Comparison of ENCODE assay signal across 7 mouse cellular contexts in genomic region chr10:80623457-80624191, GRCm38 (mm10). TPM values are rescaled to one million over a fixed set of nuclear protein-coding genes. Genes with fewer than 3 reads are reported as not detected.
DNase-seq lines count a peak whose midpoint lies in the region; ATAC-seq and TF ChIP-seq lines count a peak whose summit lies in the region.

No protein-coding gene starts in this region.

- H3K4me2 ChIP-seq in forebrain, embryonic 11.5 days (ENCODE audit: low read depth, low read length, severe bottlenecking), result peak overlapping the region; percentile 64

- peak overlapping the region; percentile 89 for H3K9ac ChIP-seq in forebrain, embryonic 11.5 days (ENCODE audit: low read length)

- no peaks in the 10 kb centered on the region for H3K9me3 ChIP-seq in G1E (replicated peaks)
- H3K9me3 ChIP-seq in forebrain, embryonic 11.5 days (ENCODE audit: control insufficient read depth, low read length), result no peaks in the 10 kb centered on the region

- peak overlapping the region; percentile 37 for H3K27ac ChIP-seq in forebrain, embryonic 11.5 days (ENCODE audit: low read depth, low read length)

- TF ChIP-seq CTCF in G1E (IDR thresholded peaks at IDR 0.05; ENCODE audit: low read depth, low read length), result no peak

- WGBS in forebrain, embryonic 11.5 days, result 17% methylated on average over 15 of the region's 15 CpGs

- peak overlapping the region; percentile 94 for H3K4me3 ChIP-seq in G1E (ENCODE audit: low read depth, low read length)
- peak overlapping the region; percentile 84 for H3K4me3 ChIP-seq in forebrain, embryonic 11.5 days (ENCODE audit: low read depth, low read length)

- H3K36me3 ChIP-seq in G1E (replicated peaks), result peaks cover 60% of the 10 kb centered on the region
- no peaks in the 10 kb centered on the region for H3K36me3 ChIP-seq in forebrain, embryonic 11.5 days (ENCODE audit: control insufficient read depth, insufficient read depth, low read length)

- peaks cover 72% of the 10 kb centered on the region for H3K4me1 ChIP-seq in G1E (ENCODE audit: insufficient read depth, low read depth, low read length)
- H3K4me1 ChIP-seq in forebrain, embryonic 11.5 days (replicated peaks; ENCODE audit: control insufficient read depth, insufficient read depth, low read length), result peaks cover 19% of the 10 kb centered on the region; the same call in 1 of the 2 replicates

- peak; percentile 53 for DNase-seq in G1E (ENCODE audit: low spot score)
- DNase-seq in adrenal gland, postnatal 14 days, result peak; percentile 83
- DNase-seq in forebrain, embryonic 11.5 days (ENCODE audit: low spot score), result peak; percentile 73
- DNase-seq in layer of hippocampus, postnatal 10 days (ENCODE audit: low spot score in 2 of 2), result peak; percentile 47 to 50
- peak; percentile 52 to 66 for DNase-seq in spleen, postnatal 14 days (ENCODE audit: low spot score in 2 of 2)

- no peak for ATAC-seq in G1E (ENCODE audit: extremely low read depth, insufficient number of reproducible peaks, low FRiP score, poor library complexity, severe bottlenecking)
- ATAC-seq in forebrain, embryonic 11.5 days (replicated peaks; ENCODE audit: low FRiP score), result no peak
- ATAC-seq in hematopoietic stem cell, adult 5-6 weeks (replicated peaks in 1 of 2; ENCODE audit: insufficient read depth in 1 of 2, low FRiP score in 2 of 2, low TSS enrichment in 1 of 2, low read depth in 1 of 2, poor library complexity in 2 of 2, severe bottlenecking in 2 of 2), result peak; percentile 33 to 51
- ATAC-seq in megakaryocyte progenitor cell, adult 5-6 weeks (replicated peaks; ENCODE audit: poor library complexity), result peak; percentile 21

- no peaks in the 10 kb centered on the region for H3K27me3 ChIP-seq in G1E (ENCODE audit: insufficient read depth, low read length)
- no peaks in the 10 kb centered on the region for H3K27me3 ChIP-seq in forebrain, embryonic 11.5 days (ENCODE audit: control insufficient read depth, insufficient read depth, low read length)

RNA-seq across cellular contexts. Expression of gene Csnk1g2, which starts 1.0 kb away (rescaled TPM):
- total RNA-seq in G1E (2014; fragmentation: Nextera tagmentation) (91.3 and 110 TPM in 2 replicates), G1E (2017) (189 and 193 TPM in 2 replicates)
- polyA plus RNA-seq in G1E (2012), result 470 and 513 TPM in 2 replicates
- 105 and 108 TPM in 2 replicates for total RNA-seq in adrenal gland, postnatal 14 days (2021)
- 134 TPM in 2 replicates for polyA plus RNA-seq in forebrain, embryonic 11.5 days (2014; fragmentation: Nextera tagmentation; extraction: Ambion mirVana)
- total RNA-seq in hematopoietic stem cell, adult 5-6 weeks (2017), result 184 and 239 TPM in 2 replicates
- 100 to 1,000 TPM; 146 to 157 TPM for total RNA-seq in layer of hippocampus, postnatal 10 days (2021)
- 39.1 and 43.1 TPM in 2 replicates for total RNA-seq in megakaryocyte progenitor cell, adult 5-6 weeks (2015)
- 127 and 171 TPM in 2 replicates for total RNA-seq in megakaryocyte progenitor cell, adult 5-6 weeks (2017)

RNA-seq across cellular contexts. Expression of gene Gm49322, which starts 17.8 kb away (rescaled TPM):
- total RNA-seq in G1E (2014; fragmentation: Nextera tagmentation) (1.1 and 2.2 TPM in 2 replicates), G1E (2017) (0.82 and 1.2 TPM in 2 replicates)
- polyA plus RNA-seq in G1E (2012), result 2.4 and 2.8 TPM in 2 replicates
- 1.6 and 2.5 TPM in 2 replicates for total RNA-seq in adrenal gland, postnatal 14 days (2021)
- polyA plus RNA-seq in forebrain, embryonic 11.5 days (2014; fragmentation: Nextera tagmentation; extraction: Ambion mirVana), result 3.6 and 4.7 TPM in 2 replicates
- total RNA-seq in hematopoietic stem cell, adult 5-6 weeks (2017), result 0.31 and 0.60 TPM in 2 replicates
- 1 to 10 TPM; 2.6 to 3.0 TPM for total RNA-seq in layer of hippocampus, postnatal 10 days (2021)
- 0.17 and 0.57 TPM in 2 replicates for total RNA-seq in megakaryocyte progenitor cell, adult 5-6 weeks (2015)
- total RNA-seq in megakaryocyte progenitor cell, adult 5-6 weeks (2017), result 0.61 TPM in 1 of 2 replicates, not detected in the other

RNA-seq across cellular contexts. Expression of gene Adat3, which starts 20.9 kb away (rescaled TPM):
- total RNA-seq in G1E (2014; fragmentation: Nextera tagmentation), result not detected in 2 replicates
- 1.2 and 1.6 TPM in 2 replicates for total RNA-seq in G1E (2017)
- 19.4 and 23.5 TPM in 2 replicates for polyA plus RNA-seq in G1E (2012)
- 3.1 and 4.9 TPM in 2 replicates for total RNA-seq in adrenal gland, postnatal 14 days (2021)
- 7.6 and 9.5 TPM in 2 replicates for polyA plus RNA-seq in forebrain, embryonic 11.5 days (2014; fragmentation: Nextera tagmentation; extraction: Ambion mirVana)
- total RNA-seq in hematopoietic stem cell, adult 5-6 weeks (2017), result 0.94 TPM in 1 of 2 replicates, not detected in the other
- total RNA-seq in layer of hippocampus, postnatal 10 days (2021), result 1 to 10 TPM; 2.1 to 4.5 TPM
- 0.57 and 0.81 TPM in 2 replicates for total RNA-seq in megakaryocyte progenitor cell, adult 5-6 weeks (2015)
- 0.08 TPM in 1 of 2 replicates, not detected in the other for total RNA-seq in megakaryocyte progenitor cell, adult 5-6 weeks (2017)

RNA-seq across cellular contexts. Expression of gene Scamp4, which starts 21.0 kb away (rescaled TPM):
- total RNA-seq in G1E (2014; fragmentation: Nextera tagmentation) (37.5 and 39.4 TPM in 2 replicates), G1E (2017) (12.7 and 12.9 TPM in 2 replicates)
- polyA plus RNA-seq in G1E (2012), result 72.8 and 87.0 TPM in 2 replicates
- 44.2 and 50.5 TPM in 2 replicates for total RNA-seq in adrenal gland, postnatal 14 days (2021)
- 67.7 and 78.5 TPM in 2 replicates for polyA plus RNA-seq in forebrain, embryonic 11.5 days (2014; fragmentation: Nextera tagmentation; extraction: Ambion mirVana)
- total RNA-seq in hematopoietic stem cell, adult 5-6 weeks (2017), result 7.4 and 9.6 TPM in 2 replicates
- 10 to 100 TPM; 34.9 to 42.9 TPM for total RNA-seq in layer of hippocampus, postnatal 10 days (2021)
- 25.9 and 27.2 TPM in 2 replicates for total RNA-seq in megakaryocyte progenitor cell, adult 5-6 weeks (2015)
- total RNA-seq in megakaryocyte progenitor cell, adult 5-6 weeks (2017), result 11.2 and 15.9 TPM in 2 replicates

RNA-seq across cellular contexts. Expression of gene Btbd2, which starts 33.2 kb away (rescaled TPM):
- total RNA-seq in G1E (2014; fragmentation: Nextera tagmentation), result 11.1 and 19.7 TPM in 2 replicates
- 17.9 and 19.2 TPM in 2 replicates for total RNA-seq in G1E (2017)
- 96.3 and 102 TPM in 2 replicates for polyA plus RNA-seq in G1E (2012)
- 53.5 and 58.0 TPM in 2 replicates for total RNA-seq in adrenal gland, postnatal 14 days (2021)
- polyA plus RNA-seq in forebrain, embryonic 11.5 days (2014; fragmentation: Nextera tagmentation; extraction: Ambion mirVana), result 78.3 and 97.3 TPM in 2 replicates
- total RNA-seq in hematopoietic stem cell, adult 5-6 weeks (2017), result 13.6 and 35.8 TPM in 2 replicates
- total RNA-seq in layer of hippocampus, postnatal 10 days (2021), result 10 to 100 TPM; 84.4 to 90.6 TPM
- total RNA-seq in megakaryocyte progenitor cell, adult 5-6 weeks (2015), result 10.5 and 13.2 TPM in 2 replicates
- 19.9 and 25.7 TPM in 2 replicates for total RNA-seq in megakaryocyte progenitor cell, adult 5-6 weeks (2017)

Comparison
In these comparisons a context has a peak if more than half of its experiments do, and no peak if none do; other contexts are left out.
1. ATAC-seq: peak in hematopoietic stem cell, adult 5-6 weeks (2 of 2) and megakaryocyte progenitor cell, adult 5-6 weeks (single experiment); none in G1E (single experiment) and forebrain, embryonic 11.5 days (single experiment).
2. Peak in every context shown above with its lines, with median percentiles within 50 percentile points of each other: DNase-seq.